Mouse (Mus musculus): ENCODE results near the gene Phf24.

Phf24 gene

GRCm38 (mm10) chr4:42915311-42915710, 1.1 kb upstream of the Phf24 start:
- DNase-seq: no peak

GRCm38 (mm10) chr4:42915966-42916365, 494 bp upstream of the Phf24 start:
- DNase-seq: no peak

DNA sequence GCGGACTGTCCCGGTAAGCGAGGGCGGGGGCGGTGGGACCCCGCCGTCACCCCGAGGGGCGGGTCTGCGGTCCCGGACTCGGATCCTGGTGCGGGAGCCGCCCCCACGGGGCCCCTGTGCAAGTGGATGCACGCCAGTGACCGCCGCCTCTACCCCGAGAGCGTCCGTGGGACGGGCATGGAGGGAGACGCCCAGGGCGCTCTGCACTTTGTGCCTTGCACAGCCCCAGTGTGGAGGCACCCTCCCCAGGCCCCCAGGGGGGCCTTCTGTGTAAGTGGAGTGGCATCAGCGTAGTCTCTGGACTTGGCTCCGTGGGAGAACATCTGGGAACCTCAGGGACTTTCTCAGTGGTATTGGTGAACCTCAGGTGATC, 928 bp downstream of the Phf24 start:
- DNase-seq: peak in 1 of 2 experiments; percentile 18

- no peak for DNase-seq
Observed at GRCm38 (mm10) chr4:42920726-42921125, 4.3 kb downstream of the Phf24 start.

DNA sequence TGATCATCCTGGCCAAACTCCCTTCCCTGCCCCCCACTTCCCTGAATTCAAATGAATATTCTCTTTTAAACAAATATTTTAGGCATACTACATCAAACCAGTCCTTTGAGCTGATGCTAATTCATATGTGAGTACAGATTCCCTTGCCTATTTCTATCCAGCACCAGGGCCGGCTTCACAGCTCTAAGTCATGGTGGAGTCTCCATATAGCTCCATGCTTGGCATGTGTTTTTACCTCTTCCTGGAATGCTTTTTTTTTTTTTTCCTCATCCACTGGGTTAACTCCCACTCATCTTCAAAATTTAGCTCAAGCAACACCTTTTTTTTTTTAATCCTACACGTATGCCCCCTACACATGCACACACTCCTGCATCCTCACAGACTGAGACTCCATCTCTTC, 5.1 kb downstream of the Phf24 start:
- no peak for DNase-seq

- no peak for DNase-seq
Observed at GRCm38 (mm10) chr4:42922056-42922455, 5.6 kb downstream of the Phf24 start.

GRCm38 (mm10) chr4:42922461-42922860, 6.0 kb downstream of the Phf24 start:
- DNase-seq: no peak

- DNase-seq: no peak
Observed at GRCm38 (mm10) chr4:42924095-42924710, 7.7 kb downstream of the Phf24 start.

DNA sequence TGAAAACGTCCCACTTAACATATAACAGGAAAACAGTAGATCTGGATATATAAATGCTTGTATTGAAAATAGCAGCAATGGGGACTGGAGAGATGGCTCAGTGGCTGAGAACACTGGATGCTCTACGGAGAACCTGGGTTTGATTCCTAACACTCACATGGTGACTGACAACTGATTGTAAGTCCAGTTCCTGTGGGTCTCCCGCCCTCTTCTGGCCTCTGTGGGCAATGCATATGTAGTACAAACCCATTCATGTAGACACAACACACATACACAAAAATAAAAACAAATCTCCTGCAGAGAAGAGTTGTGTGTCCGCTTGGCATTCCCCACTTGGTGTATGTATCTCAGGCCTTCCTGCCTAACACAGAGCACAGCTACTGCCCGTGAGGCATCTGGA, 11.7 kb downstream of the Phf24 start:
- DNase-seq: no peak

- no peak for DNase-seq
Observed at GRCm38 (mm10) chr4:42928952-42929351, 12.5 kb downstream of the Phf24 start.

DNA sequence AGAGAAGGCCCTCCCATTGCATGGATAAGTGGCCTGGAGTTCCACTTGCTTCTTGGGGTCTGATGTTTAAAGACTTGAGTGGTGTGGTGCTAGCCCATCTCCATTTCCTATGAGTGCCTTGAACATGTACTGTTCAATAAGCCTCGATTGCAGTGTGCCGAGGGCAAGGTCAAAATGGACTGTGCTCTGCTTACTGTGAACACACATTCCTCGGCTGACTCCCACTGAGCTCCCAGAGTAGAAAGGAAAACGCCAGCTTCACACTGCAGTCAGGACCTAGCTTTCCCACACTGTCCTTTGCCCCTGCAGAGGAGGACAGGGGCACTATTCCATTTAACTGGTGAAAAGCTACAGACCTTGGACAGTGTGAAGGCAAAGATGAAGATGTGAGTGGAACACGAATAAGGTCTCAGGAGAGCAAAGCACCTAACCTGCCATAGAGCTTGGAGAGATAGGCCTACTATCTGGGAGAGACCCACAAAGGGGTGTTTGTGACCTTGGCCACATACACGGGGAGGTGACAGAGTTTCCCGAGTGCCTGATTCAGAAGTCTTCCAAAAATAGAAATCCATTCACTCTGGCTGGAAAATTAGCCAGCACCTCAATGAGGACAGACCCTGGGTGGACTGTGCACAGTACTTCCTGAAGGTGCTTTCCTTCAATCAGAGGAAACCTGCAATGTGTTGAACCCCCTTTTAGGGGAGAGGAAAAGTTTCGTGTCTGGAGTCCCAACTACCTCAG, 15.9 kb downstream of the Phf24 start:
- DNase-seq: no peak

GRCm38 (mm10) chr4:42933630-42934029, 17.2 kb downstream of the Phf24 start:
- DNase-seq: no peak

DNA sequence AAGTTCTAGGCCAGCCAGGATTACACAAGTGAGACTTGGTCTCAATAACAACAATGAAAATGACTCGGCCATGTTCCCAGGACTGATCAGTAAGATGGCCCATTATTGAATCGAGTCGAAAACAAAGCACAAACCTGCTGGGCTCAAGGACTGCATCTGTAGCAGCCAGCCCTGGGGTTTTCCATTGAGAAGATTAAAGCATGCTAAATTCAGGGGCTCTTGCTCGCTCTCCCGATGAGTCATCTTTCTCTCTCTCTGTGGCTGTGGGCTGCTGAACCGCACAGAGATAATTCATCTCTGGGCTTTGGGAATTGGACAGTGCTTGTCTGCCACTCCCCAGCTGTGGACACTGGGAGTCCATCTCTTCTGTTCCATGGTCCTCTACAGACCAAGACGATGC, 24.9 kb downstream of the Phf24 start:
- DNase-seq: no peak

DNA sequence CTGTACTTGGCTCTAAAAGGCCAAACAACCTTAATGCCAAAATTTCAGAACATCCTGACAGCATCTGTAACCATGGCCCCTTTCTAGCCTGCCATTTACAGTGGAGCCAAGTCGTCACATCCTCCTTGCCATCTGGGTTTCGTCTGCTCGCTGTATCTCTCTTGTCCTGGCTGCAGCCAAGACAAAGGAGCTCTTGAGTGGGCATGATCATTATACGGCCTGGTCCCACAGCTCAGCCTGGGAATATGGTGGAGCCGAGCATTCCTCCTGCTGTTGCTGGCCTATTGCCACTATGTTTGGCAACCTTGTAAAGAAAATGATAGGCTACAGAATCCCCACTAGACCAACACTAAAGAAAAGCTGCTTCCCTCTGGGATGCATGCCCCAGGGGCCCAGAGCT, 26.9 kb downstream of the Phf24 start:
- no peak for DNase-seq

GRCm38 (mm10) chr4:42944185-42944584, 27.7 kb downstream of the Phf24 start:
- no peak for DNase-seq

DNA sequence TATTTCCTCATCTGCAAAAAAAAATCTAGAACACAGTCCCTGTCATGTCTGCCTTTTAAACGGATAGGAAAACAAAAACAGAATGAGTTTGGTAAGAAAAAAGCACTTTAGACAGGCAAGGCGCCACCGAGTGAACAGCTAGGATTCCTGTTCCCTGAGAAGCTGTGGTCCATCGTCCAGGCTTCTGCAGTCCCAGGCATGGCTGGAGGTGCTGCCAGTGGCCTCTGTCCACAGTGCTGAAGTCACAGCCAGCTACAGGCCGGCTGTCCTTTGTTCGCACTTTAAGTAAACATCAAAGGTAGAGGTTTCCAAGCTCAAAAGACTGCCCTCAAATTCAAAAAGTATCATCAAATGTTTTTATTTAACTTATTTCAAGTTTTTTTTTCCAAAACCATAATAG, 28.6 kb downstream of the Phf24 start:
- DNase-seq: no peak

GRCm38 (mm10) chr4:42945445-42945844, 29.0 kb downstream of the Phf24 start:
- no peak for DNase-seq

DNA sequence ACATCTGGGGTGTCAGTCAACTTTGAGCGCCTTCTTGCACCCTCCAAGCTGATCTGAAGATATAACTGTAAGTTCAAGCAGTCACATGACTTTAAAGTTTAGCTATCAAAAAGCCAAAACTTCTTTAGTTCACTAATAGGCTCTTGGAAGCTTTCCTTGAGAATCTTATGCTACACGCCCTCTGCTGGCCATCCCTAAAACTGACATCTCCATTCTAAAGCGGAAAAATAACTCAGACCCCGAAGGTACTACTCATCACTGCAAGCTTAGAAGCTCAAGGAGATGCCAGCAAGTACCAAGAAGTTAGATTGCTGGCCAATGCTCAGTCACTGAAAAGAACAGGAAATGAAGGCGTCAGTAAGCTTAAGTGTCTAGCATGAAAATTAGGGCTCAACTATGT, 29.5 kb downstream of the Phf24 start:
- DNase-seq: peak; percentile 63 to 78

DNA sequence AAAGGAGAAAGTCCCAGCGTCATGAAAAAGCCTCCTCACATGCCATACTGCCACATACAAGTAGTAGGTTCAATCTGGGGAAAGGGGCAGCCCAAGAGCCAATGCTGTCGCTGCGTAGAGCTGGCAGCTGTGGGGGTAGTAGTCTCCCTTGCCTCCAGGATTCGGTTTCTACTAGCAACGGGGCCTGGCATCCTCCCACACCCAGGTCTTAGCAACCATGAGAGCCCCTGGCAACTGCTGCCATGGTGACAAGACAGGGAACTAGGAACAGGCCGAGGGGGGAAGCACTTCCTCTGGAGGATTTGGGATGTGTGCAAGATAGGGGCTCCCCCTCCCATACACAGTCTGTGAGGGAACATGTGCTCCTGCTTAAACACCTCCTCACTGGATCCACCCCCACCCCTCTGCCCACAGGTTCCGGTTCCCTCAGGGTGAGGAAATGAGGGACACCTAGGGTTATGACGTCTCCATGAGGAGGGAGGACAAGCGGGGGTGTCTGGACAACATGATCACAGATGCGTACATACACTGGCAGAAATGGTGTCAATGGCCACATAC, 30.4 kb downstream of the Phf24 start:
- no peak for DNase-seq

DNA sequence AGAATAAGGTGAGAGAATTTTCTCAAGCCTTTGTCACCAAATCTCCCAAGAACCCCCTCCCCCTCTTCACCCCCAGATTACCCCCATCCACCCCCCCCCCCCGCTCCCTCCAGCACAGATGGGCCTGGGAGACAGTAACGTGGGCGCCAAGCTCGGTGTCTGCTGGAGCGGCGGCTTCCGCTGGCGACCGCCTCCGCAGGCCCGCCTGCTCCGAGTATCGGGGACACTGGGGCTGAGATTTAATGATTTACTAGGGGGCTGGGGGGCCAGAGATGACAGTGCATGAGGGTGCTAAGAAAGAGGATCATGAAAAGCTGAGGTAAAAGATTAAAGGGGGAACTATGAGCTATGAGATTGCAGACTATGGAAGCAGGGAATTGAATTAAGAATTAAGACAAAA, 32.1 kb downstream of the Phf24 start:
- DNase-seq: no peak

GRCm38 (mm10) chr4:42949051-42949675, 32.7 kb downstream of the Phf24 start:
- DNase-seq: no peak

DNA sequence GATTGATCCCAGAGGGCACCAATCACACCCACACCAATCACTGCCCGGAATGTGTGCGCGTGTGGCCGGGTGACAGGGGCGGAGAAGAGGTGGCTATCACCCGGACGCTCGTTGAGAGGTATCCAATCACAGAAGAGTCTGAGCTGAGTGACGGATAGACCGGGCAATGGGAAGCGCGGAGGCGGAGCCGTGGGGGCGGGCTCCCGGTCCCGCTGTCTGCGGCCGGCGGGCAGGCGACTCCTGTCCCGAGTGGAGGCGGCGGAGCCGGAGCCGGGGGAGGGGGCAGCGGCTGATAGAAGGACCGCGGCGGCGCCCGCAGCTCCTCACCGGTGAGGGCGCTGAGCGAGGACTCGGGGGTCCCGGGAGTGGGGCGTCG, 33.2 kb downstream of the Phf24 start, which contains the start of gene Dnajb5:
Gene Dnajb5 (plus strand): TSS at position 139 of the 376 bp plus-strand sequence.
- peak; percentile 98 to 99 for DNase-seq

DNA sequence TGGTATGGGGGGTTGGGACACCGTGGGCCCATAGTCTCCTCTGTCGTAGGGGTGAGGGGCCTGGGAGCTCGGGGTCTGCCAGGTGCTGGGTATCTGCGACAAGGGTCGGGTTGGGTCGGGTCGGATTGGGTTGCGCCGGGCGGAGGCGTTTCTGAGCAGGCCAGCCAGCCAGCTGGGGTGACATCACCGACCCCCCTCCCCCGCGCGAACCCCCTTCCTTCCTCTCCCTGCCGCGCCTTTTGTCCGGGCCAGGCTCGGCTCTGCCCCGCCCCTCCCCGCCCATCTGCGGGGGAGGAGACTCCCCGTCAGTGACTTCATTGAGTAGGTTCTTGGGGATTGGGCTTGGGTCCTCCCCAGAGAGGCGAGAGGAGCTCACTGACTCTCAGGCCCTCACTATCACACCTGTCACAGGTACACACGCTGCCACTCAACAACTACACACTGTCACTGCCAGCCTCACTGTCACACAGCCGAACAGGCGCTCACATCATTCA, 33.7 kb downstream of the Phf24 start:
- peak; percentile 68 to 84 for DNase-seq
